Mouse (Mus musculus): ENCODE results near the gene Dpy19l1. TPM values are rescaled to one million over a fixed set of nuclear protein-coding genes. Genes with fewer than 3 reads are reported as not detected.

The Dpy19l1 gene
- polyA plus RNA-seq, 1 experiment, result 2.3 TPM

GRCm38 (mm10) chr9:24429721-24430120 is 73.2 kb downstream of the Dpy19l1 start:
- no peaks in the 10 kb centered on the region for H3K27me3 ChIP-seq (replicated peaks)
- no peak overlapping the region for H3K4me3 ChIP-seq (replicated peaks)
- peaks cover 3% of the 10 kb centered on the region; the same call in 1 of the 2 replicates for H3K4me1 ChIP-seq
- TF ChIP-seq FLI1 (IDR thresholded peaks at IDR 0.05; ENCODE audit: low read length) (no peak), GATA1 (IDR thresholded peaks at IDR 0.05; ENCODE audit: borderline replicate concordance, low read length) (no peak)
- no peaks in the 10 kb centered on the region for H3K9me3 ChIP-seq
- peaks cover 68% of the 10 kb centered on the region for H3K36me3 ChIP-seq (replicated peaks; ENCODE audit: low read length)

- no peak for TF ChIP-seq GATA1 (IDR thresholded peaks at IDR 0.05; ENCODE audit: borderline replicate concordance, low read length)
- TF ChIP-seq FLI1 (IDR thresholded peaks at IDR 0.05; ENCODE audit: low read length), result no peak
- Histone ChIP-seq H3K4me3 (replicated peaks) (no peak overlapping the region), H3K9me3 (no peaks in the 10 kb centered on the region), H3K27me3 (replicated peaks) (no peaks in the 10 kb centered on the region), H3K4me1 (no peaks in the 10 kb centered on the region; the same call in 1 of the 2 replicates), H3K36me3 (replicated peaks; ENCODE audit: low read length) (peaks cover 67% of the 10 kb centered on the region)
Measured at GRCm38 (mm10) chr9:24425679-24426078, 77.3 kb downstream of the Dpy19l1 start.

GRCm38 (mm10) chr9:24423241-24423640 is 79.7 kb downstream of the Dpy19l1 start:
- no peaks in the 10 kb centered on the region for H3K4me1 ChIP-seq
- H3K9me3 ChIP-seq, result no peaks in the 10 kb centered on the region
- H3K4me3 ChIP-seq (replicated peaks), result no peak overlapping the region
- peaks cover 77% of the 10 kb centered on the region for H3K36me3 ChIP-seq (replicated peaks; ENCODE audit: low read length)
- H3K27me3 ChIP-seq (replicated peaks), result no peaks in the 10 kb centered on the region
- TF ChIP-seq FLI1 (IDR thresholded peaks at IDR 0.05; ENCODE audit: low read length) (no peak), GATA1 (IDR thresholded peaks at IDR 0.05; ENCODE audit: borderline replicate concordance, low read length) (no peak)

- H3K36me3 ChIP-seq (replicated peaks; ENCODE audit: low read length), result peaks cover 77% of the 10 kb centered on the region
- H3K27me3 ChIP-seq (replicated peaks), result no peaks in the 10 kb centered on the region
- TF ChIP-seq FLI1 (IDR thresholded peaks at IDR 0.05; ENCODE audit: low read length) (no peak), GATA1 (IDR thresholded peaks at IDR 0.05; ENCODE audit: borderline replicate concordance, low read length) (no peak)
- no peak overlapping the region for H3K4me3 ChIP-seq (replicated peaks)
- no peaks in the 10 kb centered on the region for H3K4me1 ChIP-seq
- H3K9me3 ChIP-seq, result no peaks in the 10 kb centered on the region
Measured at GRCm38 (mm10) chr9:24421888-24422287, 81.1 kb downstream of the Dpy19l1 start.

GRCm38 (mm10) chr9:24421221-24421620 is 81.7 kb downstream of the Dpy19l1 start:
- Histone ChIP-seq H3K4me3 (replicated peaks) (no peak overlapping the region), H3K27me3 (replicated peaks) (no peaks in the 10 kb centered on the region), H3K4me1 (no peaks in the 10 kb centered on the region), H3K36me3 (replicated peaks; ENCODE audit: low read length) (peaks cover 81% of the 10 kb centered on the region), H3K9me3 (no peaks in the 10 kb centered on the region)
- TF ChIP-seq FLI1 (IDR thresholded peaks at IDR 0.05; ENCODE audit: low read length), result no peak
- TF ChIP-seq GATA1 (IDR thresholded peaks at IDR 0.05; ENCODE audit: borderline replicate concordance, low read length), result no peak

DNA sequence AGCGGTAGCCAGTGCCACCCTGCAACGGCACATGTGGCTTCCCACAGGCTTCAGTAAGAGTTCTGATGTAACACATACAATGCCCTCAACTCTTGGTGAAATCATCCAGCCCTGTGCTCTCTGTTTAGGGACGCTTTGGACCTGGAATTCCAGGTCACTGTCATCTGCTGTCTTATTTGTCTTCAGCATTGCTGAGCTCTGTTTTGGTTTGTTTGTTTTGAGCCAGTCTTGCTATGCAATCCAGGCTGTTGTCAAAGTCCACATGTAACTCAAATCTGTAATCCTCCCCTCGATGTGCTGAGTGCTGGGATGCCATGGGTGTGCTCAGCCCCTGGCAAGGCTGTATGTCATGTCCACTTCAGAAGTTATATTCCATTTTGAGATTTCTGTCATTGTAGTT is 82.8 kb downstream of the Dpy19l1 start:
- H3K9me3 ChIP-seq, result no peaks in the 10 kb centered on the region
- TF ChIP-seq GATA1 (IDR thresholded peaks at IDR 0.05; ENCODE audit: borderline replicate concordance, low read length) (no peak), FLI1 (IDR thresholded peaks at IDR 0.05; ENCODE audit: low read length) (no peak)
- H3K4me1 ChIP-seq, result no peaks in the 10 kb centered on the region
- peaks cover 77% of the 10 kb centered on the region for H3K36me3 ChIP-seq (replicated peaks; ENCODE audit: low read length)
- H3K27me3 ChIP-seq (replicated peaks), result no peaks in the 10 kb centered on the region
- H3K4me3 ChIP-seq (replicated peaks), result no peak overlapping the region

GRCm38 (mm10) chr9:24418281-24418680 is 84.7 kb downstream of the Dpy19l1 start:
- Histone ChIP-seq H3K4me3 (replicated peaks) (no peak overlapping the region), H3K4me1 (no peaks in the 10 kb centered on the region), H3K9me3 (no peaks in the 10 kb centered on the region), H3K36me3 (replicated peaks; ENCODE audit: low read length) (peaks cover 78% of the 10 kb centered on the region), H3K27me3 (replicated peaks) (no peaks in the 10 kb centered on the region)
- TF ChIP-seq GATA1 (IDR thresholded peaks at IDR 0.05; ENCODE audit: borderline replicate concordance, low read length) (no peak), FLI1 (IDR thresholded peaks at IDR 0.05; ENCODE audit: low read length) (no peak)

DNA sequence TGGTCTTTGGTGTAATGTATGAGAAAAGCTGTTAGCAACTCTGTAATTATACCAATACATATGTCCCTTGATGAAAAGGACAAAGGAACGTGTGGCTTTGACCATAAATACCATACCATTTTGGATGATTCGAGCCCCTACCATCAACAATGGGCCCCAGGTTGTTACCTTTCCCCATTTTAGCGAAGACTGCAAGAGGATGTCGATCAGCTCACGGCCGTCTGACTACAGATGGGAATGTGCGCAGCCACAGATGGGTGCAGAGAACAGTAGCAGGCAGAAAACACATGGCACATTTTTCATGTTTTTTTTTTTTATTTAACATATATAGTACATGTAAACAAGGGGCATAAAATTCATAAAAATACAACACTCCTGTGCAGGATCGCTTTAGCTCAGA is 91.5 kb downstream of the Dpy19l1 start:
- H3K36me3 ChIP-seq (replicated peaks; ENCODE audit: low read length), result peaks cover 43% of the 10 kb centered on the region
- TF ChIP-seq FLI1 (IDR thresholded peaks at IDR 0.05; ENCODE audit: low read length) (no peak), GATA1 (IDR thresholded peaks at IDR 0.05; ENCODE audit: borderline replicate concordance, low read length) (no peak)
- H3K27me3 ChIP-seq (replicated peaks), result no peaks in the 10 kb centered on the region
- H3K4me3 ChIP-seq (replicated peaks), result no peak overlapping the region
- peaks cover under 1% of the 10 kb centered on the region; the same call in 1 of the 2 replicates for H3K9me3 ChIP-seq
- peaks cover 3% of the 10 kb centered on the region; the same call in 1 of the 2 replicates for H3K4me1 ChIP-seq

DNA sequence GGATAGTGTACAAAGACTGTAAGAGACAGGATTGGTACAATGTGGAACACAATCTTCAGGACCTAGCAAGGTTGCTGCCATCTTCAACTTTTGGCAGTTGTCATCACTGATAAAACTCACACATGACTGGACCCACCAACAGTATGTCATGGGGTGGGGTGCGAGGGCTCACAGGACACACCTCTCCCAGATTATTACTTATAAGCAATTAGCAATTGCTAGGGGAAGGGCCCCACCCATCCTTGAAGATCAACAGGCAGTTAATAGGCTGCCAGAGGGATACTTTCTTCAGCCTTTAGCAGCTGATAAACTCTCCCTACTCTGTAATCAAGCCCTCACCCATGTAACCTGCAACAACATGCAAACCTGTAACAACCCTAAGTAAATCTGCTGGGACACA is 92.5 kb downstream of the Dpy19l1 start:
- Histone ChIP-seq H3K4me1 (peaks cover 3% of the 10 kb centered on the region; the same call in 1 of the 2 replicates), H3K4me3 (replicated peaks) (no peak overlapping the region), H3K36me3 (replicated peaks; ENCODE audit: low read length) (peaks cover 41% of the 10 kb centered on the region), H3K27me3 (replicated peaks) (no peaks in the 10 kb centered on the region), H3K9me3 (peaks cover 3% of the 10 kb centered on the region; the same call in 1 of the 2 replicates)
- TF ChIP-seq GATA1 (IDR thresholded peaks at IDR 0.05; ENCODE audit: borderline replicate concordance, low read length) (no peak), FLI1 (IDR thresholded peaks at IDR 0.05; ENCODE audit: low read length) (no peak)

- TF ChIP-seq GATA1 (IDR thresholded peaks at IDR 0.05; ENCODE audit: borderline replicate concordance, low read length), result no peak
- TF ChIP-seq FLI1 (IDR thresholded peaks at IDR 0.05; ENCODE audit: low read length), result no peak
- Histone ChIP-seq H3K27me3 (replicated peaks) (no peaks in the 10 kb centered on the region), H3K4me3 (replicated peaks) (no peak overlapping the region), H3K4me1 (peaks cover 3% of the 10 kb centered on the region; the same call in 1 of the 2 replicates), H3K36me3 (replicated peaks; ENCODE audit: low read length) (peaks cover 24% of the 10 kb centered on the region), H3K9me3 (peaks cover 3% of the 10 kb centered on the region; the same call in 1 of the 2 replicates)
Measured at GRCm38 (mm10) chr9:24407992-24408391, 94.9 kb downstream of the Dpy19l1 start.

DNA sequence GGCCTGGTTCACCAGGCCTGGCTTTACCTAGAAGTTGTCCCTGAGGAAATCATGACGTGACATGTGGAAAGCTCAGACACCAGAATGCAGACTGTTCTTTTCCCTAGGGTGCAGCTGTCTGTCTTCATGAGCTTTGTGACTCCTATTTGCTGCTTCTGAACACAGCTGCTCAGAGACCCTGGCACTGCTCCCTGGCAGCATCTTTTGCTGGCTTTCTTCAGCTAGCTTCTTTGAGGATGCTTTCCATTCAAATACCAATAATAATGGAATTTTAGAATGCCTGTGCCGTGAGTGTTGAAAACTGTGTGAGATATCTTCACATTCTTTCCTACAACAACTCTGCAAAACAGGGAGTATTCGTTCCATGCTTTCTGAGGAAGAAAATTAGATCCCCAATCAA is 108.8 kb downstream of the Dpy19l1 start:
- Histone ChIP-seq H3K27me3 (replicated peaks) (no peaks in the 10 kb centered on the region), H3K4me1 (peaks cover 7% of the 10 kb centered on the region; the same call in 1 of the 2 replicates), H3K9me3 (peaks cover 21% of the 10 kb centered on the region), H3K36me3 (replicated peaks; ENCODE audit: low read length) (no peaks in the 10 kb centered on the region), H3K4me3 (replicated peaks) (no peak overlapping the region)
- TF ChIP-seq FLI1 (IDR thresholded peaks at IDR 0.05; ENCODE audit: low read length) (no peak), GATA1 (IDR thresholded peaks at IDR 0.05; ENCODE audit: borderline replicate concordance, low read length) (no peak)

All from megakaryocyte, embryonic 14.5 days (primary cell).